Mouse (Mus musculus) heart, embryonic 15.5 days (tissue): ENCODE results near the gene Nrxn2. TPM values are rescaled to one million over a fixed set of nuclear protein-coding genes. Genes with fewer than 3 reads are reported as not detected.

Experiments used
- ATAC-seq: fragments of 200-750 bp; cut with Nextera tagmentation; replicated peaks from 2 replicates; pipeline ENCODE4 v1.8.0; 2017; ENCODE audit warnings: low read depth, moderate TSS enrichment; ENCODE audit not compliant: insufficient number of reproducible peaks, insufficient read depth, low FRiP score
- H3K27ac ChIP-seq: fragments of 300-500 bp; sonication (generic); 2 replicates; pipeline ENCODE4 v1.5.1; 2015; ENCODE audit warnings: mild to moderate bottlenecking, inconsistent platforms
- H3K27me3 ChIP-seq: fragments of 300-500 bp; sonication (generic); 2 replicates; pipeline ENCODE4 v1.6.1; 2015; ENCODE audit warnings: inconsistent platforms
- H3K36me3 ChIP-seq: fragments of 300-500 bp; sonication (generic); 2 replicates; pipeline ENCODE4 v1.6.1; 2015; ENCODE audit warnings: mild to moderate bottlenecking, inconsistent platforms
- H3K4me1 ChIP-seq: fragments of 300-500 bp; sonication (generic); replicated peaks from 2 replicates; pipeline ENCODE4 v1.6.1; 2015; ENCODE audit warnings: inconsistent platforms
- H3K4me2 ChIP-seq: fragments of 300-500 bp; sonication (generic); 2 replicates; pipeline ENCODE4 v1.6.1; 2015; ENCODE audit warnings: inconsistent platforms, mild to moderate bottlenecking, moderate library complexity
- H3K4me3 ChIP-seq: fragments of 300-500 bp; sonication (generic); 2 replicates; pipeline ENCODE4 v1.5.1; 2015; ENCODE audit warnings: mild to moderate bottlenecking, inconsistent platforms
- H3K9ac ChIP-seq: fragments of 300-500 bp; sonication (generic); 2 replicates; pipeline ENCODE4 v1.6.1; 2015; ENCODE audit warnings: mild to moderate bottlenecking, inconsistent platforms
- H3K9me3 ChIP-seq: fragments of 300-500 bp; sonication (generic); replicated peaks from 2 replicates; pipeline ENCODE4 v1.6.1; 2016; ENCODE audit warnings: inconsistent platforms
- WGBS: fragments of 180-500 bp; shearing (Covaris S2); methylation state at CpG from one replicate; pipeline ENCODE4 v1.1.7; 2015; ENCODE audit warnings: mixed read lengths; 5-methylcytosine and 5-hydroxymethylcytosine counted together
- polyA plus RNA-seq: library from polyadenylated mRNA; unstranded; fragments of >200 nt; fragmentation: Nextera tagmentation; extraction: Ambion mirVana; gene quantifications from 2 replicates; pipeline ENCODE4 v1.2.1, GENCODE M21; 2015

The Nrxn2 gene
- polyA plus RNA-seq, 1 experiment from 2014 or later, result 0.60 TPM

- H3K9me3 ChIP-seq, result no peaks in the 10 kb centered on the region
- no peak overlapping the region for H3K9ac ChIP-seq
- H3K4me2 ChIP-seq, result no peak overlapping the region
- no peak overlapping the region for H3K27ac ChIP-seq
- H3K27me3 ChIP-seq, result peaks cover 38% of the 10 kb centered on the region
- 80% methylated on average over 6 of the region's 6 CpGs for WGBS
- no peak overlapping the region for H3K4me3 ChIP-seq
- ATAC-seq, result no peak
- no peaks in the 10 kb centered on the region for H3K36me3 ChIP-seq
- 0 out of 2 replicates have a peak, but pooled peaks cover 1% of the 10 kb centered on the region for H3K4me1 ChIP-seq
Measured at GRCm38 (mm10) chr19:6459504-6459903, 41.0 kb downstream of the Nrxn2 start.

GRCm38 (mm10) chr19:6462841-6463240, 44.3 kb downstream of the Nrxn2 start:
- H3K4me2 ChIP-seq, result no peak overlapping the region
- no peak overlapping the region for H3K4me3 ChIP-seq
- no peaks in the 10 kb centered on the region for H3K36me3 ChIP-seq
- H3K9ac ChIP-seq, result no peak overlapping the region
- peaks cover 22% of the 10 kb centered on the region for H3K27me3 ChIP-seq
- H3K4me1 ChIP-seq, result peaks cover 9% of the 10 kb centered on the region; the same call in 1 of the 2 replicates
- no peak for ATAC-seq
- H3K27ac ChIP-seq, result no peak overlapping the region
- 43% methylated on average over 6 of the region's 6 CpGs for WGBS
- H3K9me3 ChIP-seq, result no peaks in the 10 kb centered on the region

DNA sequence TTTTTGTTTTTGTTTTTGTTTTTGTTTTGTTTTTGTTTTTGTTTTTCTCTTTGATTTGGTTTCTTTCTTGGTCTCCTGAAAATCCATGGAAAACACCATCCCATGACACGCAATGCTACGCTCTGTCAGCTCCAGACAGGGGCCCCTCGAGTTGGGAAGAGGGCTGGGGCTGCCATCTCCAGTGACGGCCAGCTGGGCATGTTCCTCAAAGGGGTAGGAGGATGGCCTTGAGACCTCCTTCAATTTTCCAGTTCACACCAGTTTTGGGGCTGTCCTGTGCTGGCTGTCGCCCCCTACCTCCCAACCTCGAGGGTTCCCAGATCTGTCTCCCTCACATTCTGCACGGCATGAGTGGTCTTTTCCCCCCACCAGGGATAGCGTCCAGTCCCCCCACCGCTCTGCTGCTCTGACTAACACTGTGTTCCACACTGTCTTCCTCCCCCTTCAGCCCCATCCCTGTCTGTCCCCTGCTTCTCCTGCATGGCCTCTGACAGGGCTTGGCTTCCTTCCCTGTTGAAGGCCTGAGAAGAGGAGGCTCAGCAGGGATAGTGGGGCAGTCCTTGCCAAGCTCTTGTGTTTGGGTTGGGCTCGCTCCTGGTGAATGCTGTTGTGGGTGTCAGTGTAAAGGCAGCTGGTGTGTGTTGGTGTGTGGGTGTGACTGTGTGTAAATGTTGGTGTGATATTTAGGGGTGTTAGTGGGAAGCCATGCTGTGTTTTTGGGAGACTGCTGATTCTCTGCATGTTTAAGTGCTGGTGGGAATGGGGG, 46.0 kb downstream of the Nrxn2 start:
- H3K4me2 ChIP-seq, result no peak overlapping the region
- H3K27me3 ChIP-seq, result peaks cover 24% of the 10 kb centered on the region
- H3K4me1 ChIP-seq, result peaks cover 9% of the 10 kb centered on the region; the same call in 1 of the 2 replicates
- no peaks in the 10 kb centered on the region for H3K36me3 ChIP-seq
- no peak overlapping the region for H3K4me3 ChIP-seq
- H3K9ac ChIP-seq, result no peak overlapping the region
- no peak; the same call in 1 of the 2 replicates for ATAC-seq
- no peaks in the 10 kb centered on the region for H3K9me3 ChIP-seq
- no peak overlapping the region for H3K27ac ChIP-seq
- 49% methylated on average over 10 of the region's 10 CpGs for WGBS

GRCm38 (mm10) chr19:6465090-6465489, 46.6 kb downstream of the Nrxn2 start:
- no peak for ATAC-seq
- 48% methylated on average over 5 of the region's 5 CpGs for WGBS
- no peak overlapping the region for H3K4me2 ChIP-seq
- no peak overlapping the region for H3K9ac ChIP-seq
- no peaks in the 10 kb centered on the region for H3K36me3 ChIP-seq
- no peak overlapping the region for H3K4me3 ChIP-seq
- peaks cover 24% of the 10 kb centered on the region for H3K27me3 ChIP-seq
- H3K4me1 ChIP-seq, result peaks cover 9% of the 10 kb centered on the region; the same call in 1 of the 2 replicates
- H3K27ac ChIP-seq, result no peak overlapping the region
- no peaks in the 10 kb centered on the region for H3K9me3 ChIP-seq

GRCm38 (mm10) chr19:6466945-6467344, 48.4 kb downstream of the Nrxn2 start:
- Histone ChIP-seq H3K9ac (no peak overlapping the region), H3K27ac (no peak overlapping the region), H3K4me1 (peaks cover 9% of the 10 kb centered on the region; the same call in 1 of the 2 replicates), H3K4me2 (no peak overlapping the region), H3K4me3 (no peak overlapping the region), H3K27me3 (peaks cover 17% of the 10 kb centered on the region), H3K9me3 (no peaks in the 10 kb centered on the region), H3K36me3 (no peaks in the 10 kb centered on the region)
- 77% methylated on average over 3 of the region's 3 CpGs for WGBS
- ATAC-seq, result no peak

DNA sequence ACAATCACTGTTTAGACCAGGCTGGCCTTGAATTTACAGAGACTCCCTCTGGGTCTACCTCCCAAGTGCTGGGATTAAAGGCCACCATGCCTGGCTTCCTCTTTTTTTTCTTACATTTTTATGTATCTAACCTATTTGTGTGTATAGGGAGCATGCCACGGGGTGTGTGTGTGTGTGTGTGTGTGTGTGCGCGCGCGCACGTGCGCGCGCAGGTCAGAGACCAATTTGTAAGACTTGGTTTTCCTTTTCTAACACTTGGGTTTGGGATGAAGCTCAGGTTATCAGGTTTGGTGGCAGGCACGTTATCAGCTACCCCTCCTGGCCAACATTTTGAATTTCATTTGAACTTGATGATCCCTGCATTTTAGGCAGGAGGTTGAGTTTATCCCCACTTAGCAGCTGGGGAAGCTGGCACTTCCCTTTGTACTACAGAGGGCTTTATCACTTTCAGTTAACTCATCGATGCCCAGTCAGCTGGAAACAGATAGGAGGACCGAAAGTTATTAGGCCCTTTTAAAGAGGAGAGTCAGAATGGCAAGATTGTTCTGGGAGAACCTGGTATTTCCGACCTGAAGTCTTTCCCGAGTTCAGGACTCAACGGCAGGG, 48.9 kb downstream of the Nrxn2 start:
- Histone ChIP-seq H3K27ac (no peak overlapping the region), H3K4me1 (peaks cover 9% of the 10 kb centered on the region; the same call in 1 of the 2 replicates), H3K9me3 (no peaks in the 10 kb centered on the region), H3K9ac (no peak overlapping the region), H3K4me3 (no peak overlapping the region), H3K27me3 (peaks cover 12% of the 10 kb centered on the region), H3K36me3 (no peaks in the 10 kb centered on the region), H3K4me2 (no peak overlapping the region)
- ATAC-seq, result no peak
- 84% methylated on average over 15 of the region's 15 CpGs for WGBS

GRCm38 (mm10) chr19:6471630-6472029, 53.1 kb downstream of the Nrxn2 start:
- ATAC-seq, result no peak
- 66% methylated on average over 5 of the region's 5 CpGs for WGBS
- Histone ChIP-seq H3K4me2 (no peak overlapping the region), H3K9ac (no peak overlapping the region), H3K27ac (no peak overlapping the region), H3K36me3 (no peaks in the 10 kb centered on the region), H3K4me1 (0 out of 2 replicates have a peak, but pooled peaks cover 5% of the 10 kb centered on the region), H3K4me3 (no peak overlapping the region), H3K9me3 (no peaks in the 10 kb centered on the region), H3K27me3 (peaks cover 6% of the 10 kb centered on the region; the same call in 1 of the 2 replicates)

DNA sequence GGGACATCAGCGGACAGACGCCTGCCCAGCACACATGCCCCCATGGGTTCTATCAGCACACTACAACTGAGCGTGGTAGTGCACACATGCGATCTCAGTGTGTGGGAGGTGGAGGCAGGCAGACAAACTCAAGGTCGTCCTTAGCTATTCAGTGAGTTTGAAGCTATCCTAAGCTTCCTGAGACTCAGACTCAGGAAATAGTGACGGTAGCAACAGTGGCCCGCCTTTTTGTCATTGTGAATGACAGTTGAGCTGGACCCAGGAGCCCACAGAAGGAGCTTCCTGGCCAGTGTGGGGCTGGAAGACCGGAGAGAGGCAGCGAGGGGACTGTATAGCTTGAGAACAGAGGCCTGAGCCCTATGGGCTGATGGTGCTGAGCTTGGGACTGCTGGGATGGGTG, 54.3 kb downstream of the Nrxn2 start:
- Histone ChIP-seq H3K9ac (no peak overlapping the region), H3K4me1 (0 out of 2 replicates have a peak, but pooled peaks cover 5% of the 10 kb centered on the region), H3K4me2 (no peak overlapping the region), H3K4me3 (no peak overlapping the region), H3K9me3 (no peaks in the 10 kb centered on the region), H3K36me3 (no peaks in the 10 kb centered on the region), H3K27me3 (peaks cover 6% of the 10 kb centered on the region; the same call in 1 of the 2 replicates), H3K27ac (no peak overlapping the region)
- 64% methylated on average over 9 of the region's 9 CpGs for WGBS
- no peak for ATAC-seq

- ATAC-seq, result no peak
- Histone ChIP-seq H3K9ac (no peak overlapping the region), H3K36me3 (no peaks in the 10 kb centered on the region), H3K27ac (no peak overlapping the region), H3K27me3 (peaks cover 3% of the 10 kb centered on the region; the same call in 1 of the 2 replicates), H3K9me3 (no peaks in the 10 kb centered on the region), H3K4me1 (0 out of 2 replicates have a peak, but pooled peaks cover 5% of the 10 kb centered on the region), H3K4me3 (no peak overlapping the region), H3K4me2 (no peak overlapping the region)
- 48% methylated on average over 15 of the region's 15 CpGs for WGBS
Measured at GRCm38 (mm10) chr19:6474706-6475105, 56.2 kb downstream of the Nrxn2 start.

- Histone ChIP-seq H3K36me3 (no peaks in the 10 kb centered on the region), H3K9ac (no peak overlapping the region), H3K4me3 (no peak overlapping the region), H3K9me3 (no peaks in the 10 kb centered on the region), H3K4me1 (0 out of 2 replicates have a peak, but pooled peaks cover 5% of the 10 kb centered on the region), H3K27me3 (peaks cover 2% of the 10 kb centered on the region; the same call in 1 of the 2 replicates), H3K4me2 (no peak overlapping the region), H3K27ac (no peak overlapping the region)
- no peak for ATAC-seq
- WGBS, result 32% methylated on average over 5 of the region's 5 CpGs
Measured at GRCm38 (mm10) chr19:6475129-6475528, 56.6 kb downstream of the Nrxn2 start.

GRCm38 (mm10) chr19:6477007-6477406, 58.5 kb downstream of the Nrxn2 start:
- 41% methylated on average over 4 of the region's 4 CpGs for WGBS
- Histone ChIP-seq H3K4me1 (0 out of 2 replicates have a peak, but pooled peaks cover 5% of the 10 kb centered on the region), H3K27me3 (no peaks in the 10 kb centered on the region; the same call in 1 of the 2 replicates), H3K36me3 (no peaks in the 10 kb centered on the region), H3K4me2 (no peak overlapping the region), H3K27ac (no peak overlapping the region), H3K9ac (no peak overlapping the region), H3K9me3 (no peaks in the 10 kb centered on the region), H3K4me3 (no peak overlapping the region)
- no peak for ATAC-seq
